Comparison of ENCODE assay signal across 10 mouse cellular contexts in the genomic region with DNA sequence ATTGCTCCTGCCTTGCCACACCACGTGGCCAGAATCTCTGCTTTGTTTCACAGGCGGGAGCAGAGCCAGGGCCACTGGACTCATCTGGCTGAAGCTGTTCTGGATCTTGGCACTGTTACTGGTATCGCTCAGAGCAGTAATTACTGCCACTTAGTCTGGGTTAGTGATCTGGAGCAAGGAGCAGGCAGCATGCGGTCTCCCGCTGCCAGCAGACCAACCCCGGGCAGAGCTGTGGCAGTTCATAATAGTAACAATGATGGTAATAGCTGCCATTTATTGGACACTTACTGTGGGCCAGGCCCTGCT.
A peak's percentile ranks its signal among the peaks of the same experiment; 100 is the strongest.
DNase-seq lines count a peak whose midpoint lies in the region; ATAC-seq and TF ChIP-seq lines count a peak whose summit lies in the region.
"Had no signal": no experiment of that assay in that cellular context is flagged by ENCODE, and none has a peak within 500 bp of the region (broad histone marks: within the 10 kb centered on the region; RNA-seq: fewer than 3 reads in every experiment).

No protein-coding gene starts in this region.

- no peak for TF ChIP-seq CTCF in layer of hippocampus, adult 2 months (conservative IDR thresholded peaks at IDR 0.05)

- peak; percentile 50; the same call in 1 of the 2 replicates for ATAC-seq in stomach, embryonic 15.5 days (ENCODE audit: insufficient read depth, low FRiP score, low read depth)
- no peak for ATAC-seq in erythroid progenitor cell, adult 5-6 weeks (replicated peaks; ENCODE audit: low FRiP score, poor library complexity, severe bottlenecking)

- H3K9ac ChIP-seq in stomach, embryonic 15.5 days, result no peak overlapping the region
- H3K9ac ChIP-seq: heart, embryonic 13.5 days had no signal

- no peak overlapping the region for H3K4me2 ChIP-seq in stomach, embryonic 15.5 days
- H3K4me2 ChIP-seq: heart, embryonic 13.5 days had no signal

- 55% methylated on average over 6 of the region's 6 CpGs for WGBS in stomach, embryonic 15.5 days

- no peak overlapping the region for H3K27ac ChIP-seq in layer of hippocampus, adult 2 months
- H3K27ac ChIP-seq in stomach, embryonic 15.5 days, result no peak overlapping the region
- H3K27ac ChIP-seq: heart, embryonic 13.5 days had no signal

- no peak overlapping the region for H3K4me3 ChIP-seq in layer of hippocampus, adult 2 months
- no peak overlapping the region for H3K4me3 ChIP-seq in stomach, embryonic 15.5 days (replicated peaks)
- H3K4me3 ChIP-seq: heart, embryonic 13.5 days; megakaryocyte, embryonic 14.5 days had no signal

- no peaks in the 10 kb centered on the region for H3K9me3 ChIP-seq in stomach, embryonic 15.5 days
- H3K9me3 ChIP-seq: heart, embryonic 13.5 days; megakaryocyte, embryonic 14.5 days had no signal

- DNase-seq in cerebellum, postnatal 10 days, result peak; percentile 36 to 53
- DNase-seq in cerebellum, adult 11 months, result no peak
- peak; percentile 30 for DNase-seq in retina, postnatal 1 day
- DNase-seq in retina, embryonic 14.5 days (ENCODE audit: low spot score), result no peak
- DNase-seq in layer of hippocampus, adult 2 months (ENCODE audit: low spot score in 2 of 2), result peak; percentile 43 to 47
- DNase-seq in cerebellum, adult 8-10 months, result no peak

- H3K27me3 ChIP-seq in stomach, embryonic 15.5 days (replicated peaks), result no peaks in the 10 kb centered on the region

- H3K4me1 ChIP-seq in stomach, embryonic 15.5 days, result 0 out of 2 replicates have a peak, but pooled peaks cover 13% of the 10 kb centered on the region
- H3K4me1 ChIP-seq: megakaryocyte, embryonic 14.5 days had no signal

- no peaks in the 10 kb centered on the region for H3K36me3 ChIP-seq in stomach, embryonic 15.5 days
- H3K36me3 ChIP-seq: heart, embryonic 13.5 days had no signal

Comparison
In these comparisons a context has a peak if more than half of its experiments do, and no peak if none do; other contexts are left out.
1. DNase-seq: peak in cerebellum, postnatal 10 days (2 of 2), retina, postnatal 1 day (single experiment) and layer of hippocampus, adult 2 months (2 of 2); none in cerebellum, adult 11 months (single experiment), retina, embryonic 14.5 days (single experiment) and cerebellum, adult 8-10 months (single experiment).